Mouse (Mus musculus) adrenal gland, postnatal 10 days (tissue): ENCODE data around the gene Insl3. TPM values are rescaled to one million over a fixed set of nuclear protein-coding genes. Genes with fewer than 3 reads are reported as not detected.

ENCODE experiments used
- total RNA-seq, 2 experiments: library from RNA; stranded (reverse); gene quantifications; 2 replicates each; pipeline ENCODE4 v1.2.3; 2021

Gene Insl3
- total RNA-seq, 2 experiments from 2014 or later: 7.3 to 10.8 TPM

Other genes with a start within 250 kb of the Insl3 start
- 10 to 100 TPM; 38.8 to 47.5 TPM for gene Abhd8, start 225.6 kb upstream of the Insl3 start, total RNA-seq
- 100 to 1,000 TPM; 141 to 156 TPM for gene Mrpl34, start 224.3 kb upstream of the Insl3 start, total RNA-seq
- gene Dda1, start 220.0 kb upstream of the Insl3 start, total RNA-seq: 10 to 100 TPM; 46.1 to 48.5 TPM
- 10 to 100 TPM; 14.1 to 21.4 TPM for gene Ano8, start 203.3 kb upstream of the Insl3 start, total RNA-seq
- gene Gtpbp3, start 201.1 kb upstream of the Insl3 start, total RNA-seq: 10 to 100 TPM; 18.5 to 29.5 TPM
- gene Plvap, start 177.5 kb upstream of the Insl3 start, total RNA-seq: 100 to 1,000 TPM in 1 of 2 experiments, 10 to 100 TPM in 1; 95.1 to 101 TPM
- gene Ccdc194, start 163.5 kb upstream of the Insl3 start, total RNA-seq: under 1 TPM; 0.15 to 0.42 TPM
- gene Bst2, start 151.8 kb upstream of the Insl3 start, total RNA-seq: 10 to 100 TPM; 34.5 to 37.3 TPM
- 10 to 100 TPM; 61.9 to 63.5 TPM for gene Mvb12a, start 146.3 kb upstream of the Insl3 start, total RNA-seq
- 1 to 10 TPM; 1.7 to 3.5 TPM for gene Tmem221, start 130.3 kb upstream of the Insl3 start, total RNA-seq
- under 1 TPM; 0.82 to 0.84 TPM for gene Nxnl1, start 122.6 kb upstream of the Insl3 start, total RNA-seq
- gene Slc27a1, start 120.3 kb upstream of the Insl3 start, total RNA-seq: 100 to 1,000 TPM in 1 of 2 experiments, 10 to 100 TPM in 1; 97.4 to 118 TPM
- 100 to 1,000 TPM; 233 to 245 TPM for gene Pgls, start 97.0 kb upstream of the Insl3 start, total RNA-seq
- gene Fam129c, start 91.6 kb upstream of the Insl3 start, total RNA-seq: 1 to 10 TPM; 3.9 to 4.2 TPM
- 10 to 100 TPM; 56.3 to 58.9 TPM for gene Colgalt1, start 78.2 kb upstream of the Insl3 start, total RNA-seq
- gene Unc13a, start 17.5 kb upstream of the Insl3 start, total RNA-seq: 1 to 10 TPM; 3.8 to 7.1 TPM
- gene Jak3, start 12.9 kb upstream of the Insl3 start, total RNA-seq: 10 to 100 TPM; 18.5 to 25.9 TPM
- 1 to 10 TPM; 6.4 to 6.7 TPM for gene B3gnt3, start 12.6 kb downstream of the Insl3 start, total RNA-seq
- 1 to 10 TPM; 4.8 to 8.4 TPM for gene Fcho1, start 36.5 kb downstream of the Insl3 start, total RNA-seq
- 1 to 10 TPM; 7.6 to 9.4 TPM for gene Zfp709, start 192.8 kb downstream of the Insl3 start, total RNA-seq
- 1 to 10 TPM; 3.7 to 7.0 TPM for gene Zfp882, start 219.4 kb downstream of the Insl3 start, total RNA-seq
- 10 to 100 TPM; 29.8 to 33.9 TPM for gene Zfp617, start 219.4 kb downstream of the Insl3 start, total RNA-seq